Mouse (Mus musculus): ENCODE data around the gene 1700067P10Rik.

DNA sequence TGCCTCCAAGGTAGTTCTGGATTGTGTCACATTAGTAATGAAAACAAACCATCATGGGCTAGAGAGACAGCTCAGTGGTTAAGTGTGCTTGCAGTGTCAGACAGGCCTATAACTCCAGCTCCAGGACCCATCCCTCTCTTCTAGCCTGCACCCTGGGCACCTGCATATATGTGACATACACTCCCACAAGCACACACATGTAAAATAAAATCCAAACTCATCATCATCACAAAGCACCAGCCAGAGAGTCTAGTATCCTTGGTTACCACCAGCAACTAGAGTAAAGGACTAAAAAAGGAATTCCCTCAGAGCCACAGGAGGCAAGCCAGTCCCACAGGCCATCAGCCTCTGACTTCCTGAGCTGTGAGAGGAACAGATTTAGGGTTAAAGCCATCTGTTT lies at the start of gene 1700067P10Rik:
- TF ChIP-seq POLR2A (IDR thresholded peaks at IDR 0.05; ENCODE audit: low read depth, low read length) = no peak
- no peak for TF ChIP-seq CTCF (conservative IDR thresholded peaks at IDR 0.05 in 1 of 2, IDR thresholded peaks at IDR 0.05 in 1 of 2; ENCODE audit: low read depth in 2 of 2, low read length in 2 of 2)
- TF ChIP-seq MYC (IDR thresholded peaks at IDR 0.05; ENCODE audit: low read depth, low read length) = no peak
- TF ChIP-seq GABPA (IDR thresholded peaks at IDR 0.05; ENCODE audit: insufficient replicate concordance, low read depth, low read length) = no peak
- no peak for TF ChIP-seq CHD1 (IDR thresholded peaks at IDR 0.05; ENCODE audit: low read depth, low read length)
- no peak for TF ChIP-seq JUND (conservative IDR thresholded peaks at IDR 0.05; ENCODE audit: low read depth, low read length)
- no peak for TF ChIP-seq USF2 (conservative IDR thresholded peaks at IDR 0.05; ENCODE audit: low read depth, low read length)
